Mouse (Mus musculus): ENCODE data around the gene Csmd2. TPM values are rescaled to one million over a fixed set of nuclear protein-coding genes. Genes with fewer than 3 reads are reported as not detected.
A peak's percentile ranks its signal among the peaks of the same experiment; 100 is the strongest.

Gene Csmd2
- polyA plus RNA-seq, 1 experiment from 2014 or later = 0.16 TPM

DNA sequence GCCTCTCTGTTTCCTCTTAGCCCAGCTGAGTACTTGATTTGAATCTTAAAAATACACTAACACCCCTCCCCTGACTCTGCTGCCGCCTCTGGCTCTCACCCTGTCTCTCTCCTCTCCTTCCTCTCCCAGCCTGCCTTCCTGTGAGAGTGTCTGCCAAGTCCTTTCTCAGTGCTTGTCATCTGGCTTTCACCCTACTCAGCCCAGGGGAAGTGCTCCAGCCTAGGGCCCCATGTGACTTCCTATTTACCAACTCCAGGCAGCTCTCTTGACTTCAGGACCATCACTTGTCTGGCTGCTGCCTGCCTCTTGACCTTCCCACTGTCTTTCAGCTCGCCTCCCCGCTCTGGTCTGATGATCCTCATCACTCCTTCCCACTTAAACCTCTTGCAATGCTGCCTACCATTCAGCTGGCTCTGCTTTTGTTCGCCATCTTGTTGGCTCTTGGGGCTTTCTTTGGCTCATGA is 15.0 kb downstream of the Csmd2 start:
- DNase-seq (ENCODE audit: low spot score) (no peak), ATAC-seq (ENCODE audit: low FRiP score, low TSS enrichment) (no peak)
- H3K4me2 ChIP-seq (replicated peaks; ENCODE audit: low read depth) = no peak overlapping the region
- WGBS = 51% methylated on average over 4 of the region's 4 CpGs
- TF ChIP-seq EP300 (optimal IDR thresholded peaks at IDR 0.05) = no peak
- no peak for TF ChIP-seq CTCF (IDR thresholded peaks at IDR 0.05; ENCODE audit: low read depth)
- no peak overlapping the region for H3K27ac ChIP-seq (replicated peaks)
- no peaks in the 10 kb centered on the region for H3K9me3 ChIP-seq (ENCODE audit: control insufficient read depth, low read length)
- H3K27me3 ChIP-seq (ENCODE audit: control insufficient read depth, insufficient read depth, low read length) = no peaks in the 10 kb centered on the region
- no peaks in the 10 kb centered on the region for H3K4me1 ChIP-seq (replicated peaks; ENCODE audit: control insufficient read depth, insufficient read depth)
- H3K9ac ChIP-seq (ENCODE audit: low read length) = no peak overlapping the region
- H3K4me3 ChIP-seq (ENCODE audit: low read depth, low read length) = no peak overlapping the region
- no peaks in the 10 kb centered on the region for H3K36me3 ChIP-seq (ENCODE audit: control insufficient read depth, insufficient read depth, low read length)

DNA sequence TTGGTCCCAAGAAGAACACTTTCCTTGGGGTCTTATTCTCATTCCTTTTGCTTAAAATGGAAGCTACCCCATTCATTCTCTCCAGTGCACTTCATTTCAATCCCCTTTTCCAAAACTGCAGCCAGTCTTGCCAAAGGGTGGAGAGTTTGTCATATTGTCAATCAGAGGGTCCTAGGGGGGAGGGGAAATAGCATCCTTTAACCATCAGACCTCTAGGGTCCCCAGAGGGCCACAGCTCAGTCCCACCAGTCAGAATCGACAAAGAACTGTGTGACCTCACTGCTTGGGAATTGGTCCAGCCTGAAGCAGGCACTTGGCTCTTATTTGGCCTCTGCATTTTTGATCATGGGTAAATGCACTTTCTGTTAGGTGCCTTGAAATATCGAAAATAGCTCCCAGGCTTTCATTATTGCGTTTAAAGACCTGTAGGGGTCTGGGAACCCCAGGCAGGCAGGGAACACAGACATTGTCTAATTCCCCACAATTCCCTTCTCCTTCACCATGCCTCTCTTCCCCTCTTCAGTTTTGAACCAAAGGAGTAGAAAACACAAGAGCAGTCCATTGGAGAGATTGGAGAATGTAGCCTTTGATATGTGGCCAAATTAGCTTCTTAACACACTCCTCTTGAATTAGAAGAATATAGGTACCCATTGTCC is 17.3 kb downstream of the Csmd2 start:
- H3K27me3 ChIP-seq (ENCODE audit: control insufficient read depth, insufficient read depth, low read length) = no peaks in the 10 kb centered on the region
- H3K36me3 ChIP-seq (ENCODE audit: control insufficient read depth, insufficient read depth, low read length) = no peaks in the 10 kb centered on the region
- H3K9me3 ChIP-seq (ENCODE audit: control insufficient read depth, low read length) = no peaks in the 10 kb centered on the region
- no peak for ATAC-seq (ENCODE audit: low FRiP score, low TSS enrichment)
- H3K4me1 ChIP-seq (replicated peaks; ENCODE audit: control insufficient read depth, insufficient read depth) = no peaks in the 10 kb centered on the region
- H3K9ac ChIP-seq (ENCODE audit: low read length) = no peak overlapping the region
- no peak overlapping the region for H3K4me2 ChIP-seq (replicated peaks; ENCODE audit: low read depth)
- no peak overlapping the region for H3K4me3 ChIP-seq (ENCODE audit: low read depth, low read length)
- DNase-seq (ENCODE audit: low spot score) = no peak
- TF ChIP-seq CTCF (IDR thresholded peaks at IDR 0.05; ENCODE audit: low read depth) (no peak), EP300 (optimal IDR thresholded peaks at IDR 0.05) (no peak)
- 64% methylated on average over 3 of the region's 3 CpGs for WGBS
- no peak overlapping the region for H3K27ac ChIP-seq (replicated peaks)

DNA sequence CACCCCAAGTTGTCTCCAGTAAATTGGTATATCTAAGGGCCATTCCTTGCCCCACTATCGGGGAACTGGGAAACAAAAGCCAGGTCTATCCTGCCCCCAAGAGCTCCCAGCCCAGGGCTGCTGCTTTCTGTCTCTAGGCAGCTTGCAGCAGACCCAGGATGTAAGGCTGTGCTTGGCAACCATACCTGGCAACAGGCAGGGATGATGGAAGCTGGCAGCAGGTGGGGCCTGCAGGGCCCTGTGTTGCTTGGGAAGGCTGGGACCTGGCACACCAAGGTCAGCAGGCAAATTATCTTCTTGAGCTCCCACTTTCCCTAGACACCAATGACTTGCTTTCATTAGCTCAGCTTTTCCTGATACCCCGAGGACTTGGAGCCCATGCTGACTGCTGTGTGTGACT is 31.8 kb downstream of the Csmd2 start:
- TF ChIP-seq EP300 (optimal IDR thresholded peaks at IDR 0.05) (no peak), CTCF (IDR thresholded peaks at IDR 0.05; ENCODE audit: low read depth) (no peak)
- no peaks in the 10 kb centered on the region for H3K9me3 ChIP-seq (ENCODE audit: control insufficient read depth, low read length)
- no peak for DNase-seq (ENCODE audit: low spot score)
- no peaks in the 10 kb centered on the region for H3K27me3 ChIP-seq (ENCODE audit: control insufficient read depth, insufficient read depth, low read length)
- H3K27ac ChIP-seq (replicated peaks) = no peak overlapping the region
- no peaks in the 10 kb centered on the region for H3K36me3 ChIP-seq (ENCODE audit: control insufficient read depth, insufficient read depth, low read length)
- no peak overlapping the region for H3K4me2 ChIP-seq (replicated peaks; ENCODE audit: low read depth)
- H3K4me1 ChIP-seq (replicated peaks; ENCODE audit: control insufficient read depth, insufficient read depth) = no peaks in the 10 kb centered on the region
- WGBS = 71% methylated on average over 2 of the region's 2 CpGs
- H3K9ac ChIP-seq (ENCODE audit: low read length) = no peak overlapping the region
- no peak overlapping the region for H3K4me3 ChIP-seq (ENCODE audit: low read depth, low read length)
- ATAC-seq (ENCODE audit: low FRiP score, low TSS enrichment) = no peak

DNA sequence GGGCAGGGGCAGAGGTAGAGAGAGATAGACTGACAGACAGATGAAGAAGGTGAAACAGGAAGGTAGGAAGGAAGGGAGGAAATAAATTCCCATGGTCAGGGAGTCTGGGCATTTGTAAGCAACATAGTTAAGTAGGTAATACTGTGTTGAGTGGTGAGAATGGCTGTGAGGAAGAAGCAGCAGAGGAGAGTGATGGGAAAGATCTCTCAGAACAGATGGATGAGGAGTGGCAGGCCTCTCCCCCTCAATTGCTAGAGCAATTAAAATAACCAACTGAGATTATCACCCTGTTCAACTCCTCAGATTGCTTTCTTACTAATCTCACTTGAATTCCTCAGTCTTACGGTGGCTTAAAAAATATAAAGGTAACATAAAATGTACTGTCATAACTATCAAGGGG is 40.6 kb downstream of the Csmd2 start:
- Histone ChIP-seq H3K9ac (ENCODE audit: low read length) (no peak overlapping the region), H3K36me3 (ENCODE audit: control insufficient read depth, insufficient read depth, low read length) (no peaks in the 10 kb centered on the region), H3K4me2 (replicated peaks; ENCODE audit: low read depth) (no peak overlapping the region), H3K4me3 (ENCODE audit: low read depth, low read length) (no peak overlapping the region), H3K9me3 (ENCODE audit: control insufficient read depth, low read length) (no peaks in the 10 kb centered on the region), H3K27ac (replicated peaks) (no peak overlapping the region), H3K27me3 (ENCODE audit: control insufficient read depth, insufficient read depth, low read length) (no peaks in the 10 kb centered on the region), H3K4me1 (replicated peaks; ENCODE audit: control insufficient read depth, insufficient read depth) (no peaks in the 10 kb centered on the region)
- DNase-seq (ENCODE audit: low spot score) (no peak), ATAC-seq (ENCODE audit: low FRiP score, low TSS enrichment) (no peak)
- TF ChIP-seq EP300 (optimal IDR thresholded peaks at IDR 0.05) = no peak
- no peak for TF ChIP-seq CTCF (IDR thresholded peaks at IDR 0.05; ENCODE audit: low read depth)
- 90% methylated on average over 1 of the region's 1 CpGs for WGBS

DNA sequence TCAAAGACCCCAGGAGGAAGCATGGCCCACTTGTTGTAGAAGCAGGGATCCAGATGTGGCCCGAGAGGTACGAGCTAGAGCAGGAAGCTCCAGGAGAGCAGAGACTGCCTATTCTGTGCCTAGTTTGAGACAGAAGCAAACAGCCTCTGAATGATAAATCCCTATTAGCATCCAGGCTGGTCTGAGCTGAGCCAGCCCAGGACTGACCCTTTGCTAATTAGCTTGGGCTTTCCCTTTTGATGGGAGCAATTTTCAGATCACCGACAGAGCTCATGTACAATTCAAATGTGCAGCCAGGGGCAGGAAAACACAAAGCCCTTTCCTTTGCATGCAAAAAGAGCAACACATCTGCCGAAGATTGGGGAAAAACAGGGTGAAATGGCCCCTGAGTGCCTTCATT is 54.2 kb downstream of the Csmd2 start:
- Histone ChIP-seq H3K4me1 (replicated peaks; ENCODE audit: control insufficient read depth, insufficient read depth) (no peaks in the 10 kb centered on the region), H3K9me3 (ENCODE audit: control insufficient read depth, low read length) (no peaks in the 10 kb centered on the region)
- TF ChIP-seq CTCF (IDR thresholded peaks at IDR 0.05; ENCODE audit: low read depth) (no peak), EP300 (optimal IDR thresholded peaks at IDR 0.05) (no peak)

DNA sequence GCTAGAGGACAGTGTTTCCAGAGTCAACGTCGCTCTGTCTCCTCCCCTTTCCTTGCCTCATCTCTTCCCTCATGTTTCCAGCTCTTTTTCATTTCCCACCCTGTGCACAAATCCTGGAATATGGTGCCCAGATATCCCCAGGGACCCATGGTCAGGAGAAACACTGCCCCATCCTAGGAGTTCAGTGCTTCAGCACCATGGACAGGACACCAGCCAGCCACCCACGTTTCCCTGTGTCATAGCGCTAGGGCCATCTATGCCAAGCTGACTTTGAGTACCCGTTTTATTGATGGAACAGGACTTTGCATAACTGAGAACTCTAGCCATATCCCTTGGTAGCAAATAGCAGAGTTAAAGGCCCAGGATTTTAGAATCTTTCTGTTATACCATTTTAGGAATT is 55.0 kb downstream of the Csmd2 start:
- ATAC-seq (ENCODE audit: low FRiP score, low TSS enrichment) (no peak), DNase-seq (ENCODE audit: low spot score) (peak; percentile 25)
- Histone ChIP-seq H3K4me3 (ENCODE audit: low read depth, low read length) (no peak overlapping the region), H3K36me3 (ENCODE audit: control insufficient read depth, insufficient read depth, low read length) (no peaks in the 10 kb centered on the region), H3K9ac (ENCODE audit: low read length) (no peak overlapping the region), H3K27ac (replicated peaks) (no peak overlapping the region), H3K27me3 (ENCODE audit: control insufficient read depth, insufficient read depth, low read length) (no peaks in the 10 kb centered on the region), H3K4me2 (replicated peaks; ENCODE audit: low read depth) (no peak overlapping the region), H3K9me3 (ENCODE audit: control insufficient read depth, low read length) (no peaks in the 10 kb centered on the region), H3K4me1 (replicated peaks; ENCODE audit: control insufficient read depth, insufficient read depth) (no peaks in the 10 kb centered on the region)
- TF ChIP-seq CTCF (IDR thresholded peaks at IDR 0.05; ENCODE audit: low read depth) = no peak
- no peak for TF ChIP-seq EP300 (optimal IDR thresholded peaks at IDR 0.05)
- WGBS = 27% methylated on average over 5 of the region's 5 CpGs

More for the DNA sequence above, 54.2 kb downstream of the Csmd2 start:
- Histone ChIP-seq H3K4me2 (replicated peaks; ENCODE audit: low read depth) (no peak overlapping the region), H3K9ac (ENCODE audit: low read length) (no peak overlapping the region), H3K27me3 (ENCODE audit: control insufficient read depth, insufficient read depth, low read length) (no peaks in the 10 kb centered on the region), H3K27ac (replicated peaks) (no peak overlapping the region), H3K36me3 (ENCODE audit: control insufficient read depth, insufficient read depth, low read length) (no peaks in the 10 kb centered on the region), H3K4me3 (ENCODE audit: low read depth, low read length) (no peak overlapping the region)
- no peak for DNase-seq (ENCODE audit: low spot score)
- WGBS = 84% methylated on average over 4 of the region's 4 CpGs
- no peak for ATAC-seq (ENCODE audit: low FRiP score, low TSS enrichment)
